Mouse (Mus musculus): ENCODE results near the gene Apba1.

- TF ChIP-seq CTCF (IDR thresholded peaks at IDR 0.05; ENCODE audit: low read depth, low read length) (no peak), POLR2A (IDR thresholded peaks at IDR 0.05; ENCODE audit: extremely low read depth, insufficient read depth, low read length) (no peak)
These were observed 108.9 kb downstream of the Apba1 start for GRCm38 (mm10) chr19:23867589-23867988.

Measured in liver, adult 2 months (tissue).